Mouse (Mus musculus): Measurements from ENCODE around the gene Slc27a2. TPM values are rescaled to one million over a fixed set of nuclear protein-coding genes. Genes with fewer than 3 reads are reported as not detected.

Slc27a2 gene
- polyA plus RNA-seq, 1 experiment, result 80.3 TPM

- Histone ChIP-seq H3K36me3 (ENCODE audit: control insufficient read depth, insufficient read depth, low read length) (no peaks in the 10 kb centered on the region), H3K4me3 (ENCODE audit: low read depth, low read length) (no peak within 1 kb of the TSS), H3K27me3 (ENCODE audit: control insufficient read depth, insufficient read depth, low read length) (no peaks in the 10 kb centered on the region), H3K4me1 (ENCODE audit: control insufficient read depth, insufficient read depth, insufficient read length, low read length) (no peaks in the 10 kb centered on the region), H3K27ac (ENCODE audit: insufficient read depth, low read depth, low read length) (no peak within 1 kb of the TSS)
- 71% methylated on average over 14 of the region's 14 CpGs for WGBS
- no peak for TF ChIP-seq POLR2A (IDR thresholded peaks at IDR 0.05; ENCODE audit: low read depth, low read length)
- TF ChIP-seq CTCF (IDR thresholded peaks at IDR 0.05; ENCODE audit: extremely low read depth, insufficient read length, insufficient replicate concordance, low read depth, low read length), result no peak
Measured at GRCm38 (mm10) chr2:126619249-126619704, 67.1 kb downstream of the Slc27a2 start, which contains the start of gene Hdc. TSS of gene Hdc (minus strand) at chr2:126619299.

DNA sequence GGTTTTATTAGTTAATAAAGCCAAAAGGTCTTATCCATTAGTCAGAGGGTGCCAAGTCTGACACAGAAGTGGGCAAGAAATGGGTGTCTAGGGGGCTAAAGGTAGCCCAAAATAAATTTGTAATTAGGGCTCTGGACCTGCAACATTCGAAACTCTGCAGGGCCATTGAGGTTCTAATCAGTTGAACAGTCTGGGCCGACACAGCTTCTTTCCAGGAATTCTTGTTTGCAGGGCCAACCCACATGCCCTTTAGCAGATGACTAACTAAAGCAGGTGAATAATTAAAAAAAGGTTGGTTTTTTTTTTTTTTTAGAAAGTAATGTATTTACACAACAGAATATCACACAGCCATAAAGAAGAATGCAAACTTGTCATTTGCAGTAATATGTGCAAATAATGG, 70.2 kb downstream of the Slc27a2 start:
- Histone ChIP-seq H3K27ac (ENCODE audit: insufficient read depth, low read depth, low read length) (no peak overlapping the region), H3K36me3 (ENCODE audit: control insufficient read depth, insufficient read depth, low read length) (no peaks in the 10 kb centered on the region; the same call in 1 of the 2 replicates), H3K27me3 (ENCODE audit: control insufficient read depth, insufficient read depth, low read length) (no peaks in the 10 kb centered on the region), H3K4me3 (ENCODE audit: low read depth, low read length) (no peak overlapping the region), H3K4me1 (ENCODE audit: control insufficient read depth, insufficient read depth, insufficient read length, low read length) (no peaks in the 10 kb centered on the region)
- WGBS, result 58% methylated on average over 2 of the region's 2 CpGs
- TF ChIP-seq CTCF (IDR thresholded peaks at IDR 0.05; ENCODE audit: extremely low read depth, insufficient read length, insufficient replicate concordance, low read depth, low read length) (no peak), POLR2A (IDR thresholded peaks at IDR 0.05; ENCODE audit: low read depth, low read length) (no peak)

GRCm38 (mm10) chr2:126623138-126623537, 70.9 kb downstream of the Slc27a2 start:
- H3K4me3 ChIP-seq (ENCODE audit: low read depth, low read length), result no peak overlapping the region
- no peak for TF ChIP-seq CTCF (IDR thresholded peaks at IDR 0.05; ENCODE audit: extremely low read depth, insufficient read length, insufficient replicate concordance, low read depth, low read length)
- TF ChIP-seq POLR2A (IDR thresholded peaks at IDR 0.05; ENCODE audit: low read depth, low read length), result no peak
- H3K27me3 ChIP-seq (ENCODE audit: control insufficient read depth, insufficient read depth, low read length), result no peaks in the 10 kb centered on the region
- H3K4me1 ChIP-seq (ENCODE audit: control insufficient read depth, insufficient read depth, insufficient read length, low read length), result no peaks in the 10 kb centered on the region
- no peak overlapping the region for H3K27ac ChIP-seq (ENCODE audit: insufficient read depth, low read depth, low read length)
- no peaks in the 10 kb centered on the region; the same call in 1 of the 2 replicates for H3K36me3 ChIP-seq (ENCODE audit: control insufficient read depth, insufficient read depth, low read length)

DNA sequence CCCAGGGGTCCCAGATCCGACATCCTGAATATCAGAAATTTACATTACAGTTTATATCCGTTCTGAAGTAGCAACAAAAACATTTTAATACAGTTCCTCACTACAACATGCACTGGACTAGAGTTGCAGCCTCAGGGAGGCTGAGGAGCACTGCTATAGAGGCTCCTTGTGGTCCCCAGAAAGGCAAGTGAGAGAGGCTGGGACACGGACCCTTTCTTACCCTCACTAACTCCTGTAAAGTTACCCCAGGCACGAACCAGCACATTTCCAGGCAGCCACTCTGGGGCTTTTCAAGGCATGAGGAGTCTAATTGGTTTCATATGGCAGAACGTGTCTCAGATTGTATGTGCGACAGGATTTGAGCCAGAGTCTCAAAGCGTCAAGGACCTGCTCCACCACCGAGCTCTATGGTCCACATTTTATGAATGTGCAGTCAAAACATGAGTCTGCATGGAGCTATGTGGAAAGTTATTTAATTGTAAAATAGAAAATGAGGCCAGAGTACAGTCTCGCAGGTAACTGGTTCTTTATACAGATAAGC, 76.3 kb downstream of the Slc27a2 start:
- Histone ChIP-seq H3K27me3 (ENCODE audit: control insufficient read depth, insufficient read depth, low read length) (no peaks in the 10 kb centered on the region), H3K36me3 (ENCODE audit: control insufficient read depth, insufficient read depth, low read length) (peaks cover 13% of the 10 kb centered on the region), H3K27ac (ENCODE audit: insufficient read depth, low read depth, low read length) (no peak overlapping the region), H3K4me3 (ENCODE audit: low read depth, low read length) (no peak overlapping the region), H3K4me1 (ENCODE audit: control insufficient read depth, insufficient read depth, insufficient read length, low read length) (no peaks in the 10 kb centered on the region)
- TF ChIP-seq POLR2A (IDR thresholded peaks at IDR 0.05; ENCODE audit: low read depth, low read length) (no peak), CTCF (IDR thresholded peaks at IDR 0.05; ENCODE audit: extremely low read depth, insufficient read length, insufficient replicate concordance, low read depth, low read length) (no peak)
- WGBS, result 88% methylated on average over 9 of the region's 9 CpGs

GRCm38 (mm10) chr2:126633165-126633564, 81.0 kb downstream of the Slc27a2 start:
- no peak overlapping the region for H3K4me3 ChIP-seq (ENCODE audit: low read depth, low read length)
- no peaks in the 10 kb centered on the region for H3K4me1 ChIP-seq (ENCODE audit: control insufficient read depth, insufficient read depth, insufficient read length, low read length)
- H3K27me3 ChIP-seq (ENCODE audit: control insufficient read depth, insufficient read depth, low read length), result no peaks in the 10 kb centered on the region
- H3K27ac ChIP-seq (ENCODE audit: insufficient read depth, low read depth, low read length), result no peak overlapping the region
- WGBS, result 72% methylated on average over 2 of the region's 2 CpGs
- TF ChIP-seq POLR2A (IDR thresholded peaks at IDR 0.05; ENCODE audit: low read depth, low read length) (no peak), CTCF (IDR thresholded peaks at IDR 0.05; ENCODE audit: extremely low read depth, insufficient read length, insufficient replicate concordance, low read depth, low read length) (no peak)
- peaks cover 17% of the 10 kb centered on the region for H3K36me3 ChIP-seq (ENCODE audit: control insufficient read depth, insufficient read depth, low read length)

DNA sequence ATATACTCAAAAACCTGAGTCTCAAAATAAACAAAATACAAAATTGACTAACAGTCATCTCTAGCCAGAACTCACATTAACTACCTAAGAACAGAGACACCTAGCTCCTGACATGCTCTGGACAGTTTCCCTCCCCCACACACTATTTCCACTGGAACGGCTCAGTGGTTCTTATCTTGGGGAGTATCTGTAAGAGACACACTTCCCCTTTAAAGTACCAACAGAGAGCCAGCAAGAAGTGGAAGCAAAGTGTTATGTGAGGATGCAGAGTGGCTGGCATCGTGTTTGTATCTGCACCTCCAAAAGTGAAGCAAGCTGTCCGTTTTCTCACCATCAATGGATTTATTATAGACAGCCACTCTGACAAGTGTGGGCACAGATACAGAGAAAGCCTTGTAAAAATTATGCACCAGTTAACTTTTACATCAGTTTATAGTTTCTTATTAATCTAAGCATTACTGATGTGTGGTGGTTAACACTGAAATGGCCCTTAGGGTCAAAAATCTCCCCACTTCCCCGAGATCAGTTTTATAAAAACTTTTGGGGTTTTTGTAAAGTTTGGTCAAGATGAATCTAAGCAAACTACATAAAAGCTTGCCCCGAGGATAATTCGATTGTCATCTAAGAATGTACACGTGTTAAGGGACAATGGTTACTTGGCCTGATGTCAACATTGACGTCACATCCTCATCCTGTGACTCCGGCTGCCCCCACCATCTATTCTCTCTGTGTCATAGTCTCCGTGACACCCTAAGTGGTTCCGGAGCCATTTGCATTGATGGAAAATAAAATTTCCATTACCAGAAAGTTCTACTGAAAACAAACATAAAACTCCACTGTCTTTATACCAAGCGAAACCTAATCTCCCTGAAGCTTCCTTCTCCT, 84.0 kb downstream of the Slc27a2 start:
- H3K4me3 ChIP-seq (ENCODE audit: low read depth, low read length), result no peak overlapping the region
- WGBS, result 68% methylated on average over 12 of the region's 12 CpGs

More for the DNA sequence above, 84.0 kb downstream of the Slc27a2 start:
- TF ChIP-seq CTCF (IDR thresholded peaks at IDR 0.05; ENCODE audit: extremely low read depth, insufficient read length, insufficient replicate concordance, low read depth, low read length) (no peak), POLR2A (IDR thresholded peaks at IDR 0.05; ENCODE audit: low read depth, low read length) (no peak)
- H3K27me3 ChIP-seq (ENCODE audit: control insufficient read depth, insufficient read depth, low read length), result no peaks in the 10 kb centered on the region
- no peaks in the 10 kb centered on the region for H3K4me1 ChIP-seq (ENCODE audit: control insufficient read depth, insufficient read depth, insufficient read length, low read length)
- peaks cover 14% of the 10 kb centered on the region for H3K36me3 ChIP-seq (ENCODE audit: control insufficient read depth, insufficient read depth, low read length)
- H3K27ac ChIP-seq (ENCODE audit: insufficient read depth, low read depth, low read length), result no peak overlapping the region

Other genes starting within 250 kb of the Slc27a2 start
- 0.04 and 0.09 TPM in 2 replicates for gene Atp8b4, start 51.7 kb upstream of the Slc27a2 start, polyA plus RNA-seq (2012; rRNA removed)
- 1.0 and 1.2 TPM in 2 replicates for gene Hdc, start 66.9 kb downstream of the Slc27a2 start, polyA plus RNA-seq (2012; rRNA removed)
- gene Gabpb1, start 123.9 kb downstream of the Slc27a2 start, polyA plus RNA-seq (2012; rRNA removed), result 3.3 and 5.0 TPM in 2 replicates
- gene Usp8, start 154.9 kb downstream of the Slc27a2 start, polyA plus RNA-seq (2012; rRNA removed), result 3.6 and 7.5 TPM in 2 replicates
- gene Usp50, start 231.1 kb downstream of the Slc27a2 start, polyA plus RNA-seq (2012; rRNA removed), result 0.23 and 0.52 TPM in 2 replicates